Mouse (Mus musculus): Measurements from ENCODE around the gene Nefh.
A peak's percentile ranks its signal among the peaks of the same experiment; 100 is the strongest.

Gene Nefh

GRCm38 (mm10) chr11:4947813-4948174 is at the start of gene Nefh:
Gene Nefh, minus strand, starts transcription at chr11:4948064.
- DNase-seq (ENCODE audit: low read depth, low spot score), result no peak

- DNase-seq (ENCODE audit: low read depth, low spot score), result no peak
Measured at GRCm38 (mm10) chr11:4996621-4997199, 48.8 kb upstream of the Nefh start.

GRCm38 (mm10) chr11:4995676-4996075 is 47.8 kb upstream of the Nefh start:
- no peak for DNase-seq (ENCODE audit: low read depth, low spot score)

- DNase-seq (ENCODE audit: low read depth, low spot score), result no peak
Measured at GRCm38 (mm10) chr11:4992471-4992870, 44.6 kb upstream of the Nefh start.

- DNase-seq (ENCODE audit: low read depth, low spot score), result no peak
Measured at GRCm38 (mm10) chr11:4989187-4989586, 41.3 kb upstream of the Nefh start.

GRCm38 (mm10) chr11:4987487-4987852 is 39.6 kb upstream of the Nefh start:
- DNase-seq (ENCODE audit: low read depth, low spot score), result no peak

DNA sequence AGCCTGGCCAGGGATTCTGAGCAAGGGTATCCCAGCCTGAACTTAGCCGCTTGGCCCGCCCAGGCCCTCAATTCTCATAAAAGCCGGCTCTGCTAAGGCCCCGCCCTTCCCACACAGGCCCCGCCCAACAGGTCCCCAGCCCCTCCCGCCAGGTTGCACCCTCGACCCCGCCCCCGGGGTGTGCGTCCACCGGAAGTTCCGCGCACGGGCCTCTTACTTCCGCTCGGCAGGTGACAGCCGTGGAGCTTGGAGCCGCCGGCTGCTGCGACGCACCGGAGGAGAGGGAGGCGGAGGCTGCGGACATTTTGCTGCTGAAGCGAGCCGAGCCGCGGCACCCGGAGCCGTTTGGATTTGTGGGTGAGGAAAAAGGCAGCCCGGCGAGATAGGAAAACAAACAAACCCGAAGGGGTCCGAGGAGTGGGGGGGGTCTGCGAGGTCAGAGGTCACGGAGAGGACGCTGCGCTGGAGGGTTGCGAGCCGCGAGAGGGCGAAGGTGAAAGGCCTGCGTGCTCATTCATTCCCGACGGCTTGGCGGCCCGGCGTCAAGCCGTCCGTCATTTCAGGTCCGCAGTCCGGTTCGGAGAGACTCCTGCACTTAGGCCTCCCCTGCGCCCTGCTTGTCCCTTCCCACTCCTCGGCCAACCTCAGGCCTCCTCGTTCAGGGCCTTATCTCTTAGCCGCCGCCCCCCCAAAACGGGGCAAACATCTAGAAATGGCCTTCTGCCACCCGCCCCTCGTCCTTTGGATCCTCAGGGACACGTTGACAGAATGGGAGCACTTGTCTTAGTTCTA is 39.0 kb upstream of the Nefh start, which contains the start of gene Ap1b1:
Gene Ap1b1, plus strand, starts transcription at position 130 of the 792 bp plus-strand sequence.
- peak; percentile 94 for DNase-seq (ENCODE audit: low read depth, low spot score)

DNA sequence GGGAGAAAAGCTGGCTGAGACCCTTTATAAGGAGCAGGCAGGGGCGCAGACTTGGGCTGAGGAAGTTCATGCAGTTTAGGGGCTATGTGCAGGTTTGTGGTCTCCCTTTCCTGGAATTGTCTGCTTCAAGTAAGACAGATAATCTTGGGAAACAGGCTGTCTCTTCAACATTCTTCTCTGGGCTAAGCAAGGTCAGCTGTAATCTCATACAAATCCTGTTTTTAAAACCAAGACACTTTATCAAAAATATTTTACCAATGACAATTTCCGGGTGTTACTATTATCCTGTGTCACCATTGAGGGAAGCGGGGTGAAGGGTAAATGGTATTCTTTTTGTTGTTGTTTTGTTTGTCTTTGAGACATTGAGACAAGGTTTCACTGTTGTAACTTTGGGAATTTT is 36.9 kb upstream of the Nefh start:
- no peak for DNase-seq (ENCODE audit: low read depth, low spot score)

- no peak for DNase-seq (ENCODE audit: low read depth, low spot score)
Measured at GRCm38 (mm10) chr11:4984249-4984648, 36.4 kb upstream of the Nefh start.

DNA sequence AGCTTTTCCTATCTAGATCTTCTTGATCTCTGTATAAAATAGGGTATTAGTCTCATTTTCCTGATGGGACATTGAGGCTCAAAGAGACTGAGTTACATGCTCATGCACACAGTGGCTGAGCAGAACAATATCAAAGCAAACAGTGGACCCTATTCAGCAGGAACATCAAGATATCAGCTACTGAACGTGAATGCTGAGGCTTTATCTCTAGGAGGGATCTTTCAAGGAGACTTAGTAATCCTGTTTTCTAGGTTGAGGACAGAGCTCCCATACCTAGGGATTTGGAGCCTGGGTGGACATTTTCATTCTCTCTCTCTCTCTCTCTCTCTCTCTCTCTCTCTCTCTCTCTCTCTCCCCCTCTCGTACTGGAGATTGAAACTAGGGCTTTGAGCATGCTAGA is 35.7 kb upstream of the Nefh start:
- DNase-seq (ENCODE audit: low read depth, low spot score), result no peak

DNA sequence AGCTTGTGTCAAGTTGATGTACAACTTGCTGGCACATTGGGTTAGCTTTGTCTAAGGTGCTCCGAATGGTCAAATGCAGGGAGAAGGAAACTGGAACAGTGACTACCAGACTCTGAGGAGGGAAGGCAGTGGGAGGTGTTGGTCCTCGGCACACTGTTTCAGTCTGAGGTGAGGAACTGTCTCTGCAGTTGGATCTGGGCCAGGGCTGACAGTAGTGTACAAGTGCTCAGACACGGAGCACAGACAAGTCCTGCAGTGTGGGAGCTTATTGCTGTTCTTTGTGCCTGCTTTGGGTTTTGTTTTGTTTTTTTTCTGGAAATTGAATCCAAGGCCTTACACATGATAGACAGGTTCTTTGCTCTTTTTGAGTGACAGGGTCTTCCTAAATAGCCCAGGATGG is 35.1 kb upstream of the Nefh start:
- no peak for DNase-seq (ENCODE audit: low read depth, low spot score)

DNA sequence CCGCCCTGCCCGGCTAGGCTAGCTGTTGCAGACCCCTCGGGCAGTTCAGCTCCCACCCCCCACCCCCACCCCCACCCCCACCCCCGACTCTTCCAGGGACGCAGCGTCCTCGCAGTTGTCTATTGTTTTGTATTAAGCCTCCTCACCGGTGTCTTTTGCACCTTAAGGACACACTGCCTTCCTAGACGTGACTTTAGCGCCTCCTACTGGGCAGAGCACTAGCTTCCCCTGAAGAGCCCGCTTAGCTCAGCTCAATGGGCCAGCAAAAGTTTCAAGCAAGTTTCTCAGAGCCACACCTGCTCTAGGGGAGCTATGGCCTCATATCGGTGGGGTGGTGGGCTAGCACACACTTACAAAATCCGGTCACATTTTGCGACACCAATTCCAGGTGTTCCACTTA is 27.8 kb upstream of the Nefh start:
- DNase-seq (ENCODE audit: low read depth, low spot score), result peak; percentile 81

GRCm38 (mm10) chr11:4974376-4975122 is 26.7 kb upstream of the Nefh start:
- no peak for DNase-seq (ENCODE audit: low read depth, low spot score)

- no peak for DNase-seq (ENCODE audit: low read depth, low spot score)
Measured at GRCm38 (mm10) chr11:4973871-4974256, 26.0 kb upstream of the Nefh start.

GRCm38 (mm10) chr11:4972967-4973870 is 25.4 kb upstream of the Nefh start:
- no peak for DNase-seq (ENCODE audit: low read depth, low spot score)

DNA sequence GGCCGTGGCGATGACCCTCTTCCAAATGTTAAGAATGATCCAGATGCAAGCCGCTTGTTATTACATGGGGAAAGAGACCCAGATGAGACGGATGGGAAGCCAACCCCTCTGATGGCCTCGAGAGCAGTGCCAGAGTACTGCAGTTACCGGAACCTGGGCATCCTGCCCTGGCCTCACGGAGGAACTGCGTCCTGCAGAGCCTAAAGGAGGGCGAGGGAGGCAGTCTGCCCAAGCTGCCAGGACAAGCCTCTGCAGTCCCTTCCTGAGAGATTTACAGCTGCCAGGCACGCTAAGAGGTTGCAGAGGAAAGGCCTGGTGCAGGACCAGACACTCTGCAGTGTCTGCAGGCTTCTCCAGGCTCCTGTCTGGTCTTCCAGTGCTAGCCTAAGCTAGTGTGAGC is 20.5 kb upstream of the Nefh start:
- DNase-seq (ENCODE audit: low read depth, low spot score), result no peak

GRCm38 (mm10) chr11:4967549-4967948 is 19.7 kb upstream of the Nefh start:
- DNase-seq (ENCODE audit: low read depth, low spot score), result no peak

DNA sequence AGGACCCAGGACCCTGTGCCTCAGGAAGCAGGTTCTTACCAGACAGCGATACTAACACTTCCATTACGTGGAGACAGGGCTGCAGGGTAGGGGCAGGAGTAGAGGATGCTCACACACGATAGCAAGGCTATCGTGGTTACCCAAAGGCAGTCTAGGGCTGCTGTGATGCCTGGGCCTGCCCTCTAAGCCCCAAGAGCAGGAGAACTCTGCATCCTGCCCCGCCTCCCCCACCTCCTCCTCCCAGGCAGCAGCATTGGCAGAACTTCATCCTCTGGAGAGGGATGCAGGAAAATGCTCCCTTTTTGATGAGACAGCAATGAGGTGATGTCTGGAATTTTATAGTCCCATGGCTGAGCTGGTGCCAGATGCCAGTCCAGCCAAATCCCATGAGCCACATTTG is 19.0 kb upstream of the Nefh start:
- no peak for DNase-seq (ENCODE audit: low read depth, low spot score)

DNA sequence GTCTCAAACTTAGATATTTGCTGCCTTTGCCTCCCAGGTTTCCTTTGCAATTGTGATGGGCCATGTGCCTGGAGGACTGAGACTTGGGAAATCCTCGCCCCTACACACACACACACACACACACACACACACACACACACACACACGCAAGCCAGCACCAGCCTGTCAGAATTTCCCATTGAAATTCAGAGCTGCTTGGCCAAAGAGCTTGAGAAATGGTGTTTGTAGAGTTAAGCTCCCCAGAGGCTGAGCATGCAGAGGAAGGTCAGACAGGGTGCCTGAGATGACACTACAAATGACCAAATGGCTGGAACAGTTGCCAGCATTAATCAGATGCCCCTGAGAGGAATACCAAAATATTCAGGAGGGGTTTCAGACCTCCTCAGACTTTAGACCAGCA is 18.5 kb upstream of the Nefh start:
- no peak for DNase-seq (ENCODE audit: low read depth, low spot score)

DNA sequence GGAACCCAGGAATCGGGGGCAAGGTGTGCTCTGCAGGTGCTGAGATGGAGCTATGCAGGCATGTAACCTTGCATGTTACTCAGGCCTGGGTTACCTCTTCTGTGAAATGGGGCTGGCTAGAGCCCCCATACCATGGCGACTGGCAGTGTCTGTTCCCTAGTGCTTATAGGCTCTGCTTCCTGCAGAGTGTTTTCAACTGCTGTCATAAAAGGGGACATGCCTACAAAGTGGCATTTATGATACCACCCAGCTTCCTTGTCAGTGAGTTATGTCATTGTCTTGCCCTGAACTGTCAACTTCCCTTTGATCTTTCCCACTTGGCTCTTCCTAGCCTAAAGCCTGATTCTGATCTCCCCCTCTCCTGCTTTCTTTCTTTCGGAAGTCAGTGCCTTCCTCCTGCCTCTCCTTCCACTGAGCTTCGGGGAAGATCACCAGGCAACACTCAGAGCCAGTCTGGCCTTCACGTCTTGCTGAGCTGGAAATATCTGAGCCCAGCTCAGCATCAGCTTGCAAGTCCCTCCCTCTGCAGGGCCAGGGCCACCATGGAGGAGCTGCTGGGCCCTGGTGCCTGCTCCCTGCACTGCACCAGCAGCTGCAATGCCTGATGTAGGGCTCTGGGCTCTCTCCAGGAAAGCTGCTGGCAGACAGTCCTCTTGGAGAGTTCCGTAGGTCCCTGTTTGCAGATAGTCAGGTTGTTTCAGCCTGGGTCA is 15.4 kb upstream of the Nefh start:
- no peak for DNase-seq (ENCODE audit: low read depth, low spot score)

- no peak for DNase-seq (ENCODE audit: low read depth, low spot score)
Measured at GRCm38 (mm10) chr11:4953918-4954317, 6.1 kb upstream of the Nefh start.
